Mouse (Mus musculus) limb, embryonic 12.5 days (tissue): Measurements from ENCODE around the gene Dot1l. TPM values are rescaled to one million over a fixed set of nuclear protein-coding genes. Genes with fewer than 3 reads are reported as not detected.

Experiments
- ATAC-seq: fragments of 200-750 bp; cut with Nextera tagmentation; 2 replicates; pipeline ENCODE4 v1.8.0; 2017; ENCODE audit warnings: low read depth, moderate TSS enrichment; ENCODE audit not compliant: insufficient number of reproducible peaks, insufficient read depth, low FRiP score, low TSS enrichment
- H3K27ac ChIP-seq: fragments of 300-500 bp; sonication (generic); 2 replicates; pipeline ENCODE4 v1.5.1; 2016; ENCODE audit warnings: mild to moderate bottlenecking, moderate library complexity
- H3K27me3 ChIP-seq: fragments of 300-500 bp; sonication (generic); 2 replicates; pipeline ENCODE4 v1.6.1; 2016; ENCODE audit warnings: mild to moderate bottlenecking, moderate library complexity
- H3K36me3 ChIP-seq: fragments of 300-500 bp; sonication (generic); 2 replicates; pipeline ENCODE4 v1.6.1; 2016; ENCODE audit warnings: mild to moderate bottlenecking, moderate library complexity
- H3K4me1 ChIP-seq: fragments of 300-500 bp; sonication (generic); replicated peaks from 2 replicates; pipeline ENCODE4 v1.6.1; 2016
- H3K4me2 ChIP-seq: fragments of 300-500 bp; sonication (generic); 2 replicates; pipeline ENCODE4 v1.6.1; 2016; ENCODE audit warnings: mild to moderate bottlenecking, moderate library complexity
- H3K4me3 ChIP-seq: fragments of 300-500 bp; sonication (generic); replicated peaks from 2 replicates; pipeline ENCODE4 v1.5.1; 2016; ENCODE audit warnings: mild to moderate bottlenecking
- H3K9ac ChIP-seq: fragments of 300-500 bp; sonication (generic); replicated peaks from 2 replicates; pipeline ENCODE4 v1.6.1; 2016; ENCODE audit warnings: mild to moderate bottlenecking, moderate library complexity
- H3K9me3 ChIP-seq: fragments of 300-500 bp; sonication (generic); 2 replicates; pipeline ENCODE4 v1.6.1; 2016; ENCODE audit warnings: mild to moderate bottlenecking, moderate library complexity
- WGBS: fragments of 180-500 bp; shearing (Covaris S2); methylation state at CpG from one replicate; pipeline ENCODE4 v1.1.7; 2016; 5-methylcytosine and 5-hydroxymethylcytosine counted together
- polyA plus RNA-seq: library from polyadenylated mRNA; unstranded; fragments of >200 nt; fragmentation: Nextera tagmentation; extraction: Ambion mirVana; gene quantifications from 2 replicates; pipeline ENCODE4 v1.2.1, GENCODE M21; 2016

Gene Dot1l
- 21.8 and 22.8 TPM in 2 replicates for polyA plus RNA-seq

GRCm38 (mm10) chr10:80754594-80755290 lies at the start of gene Dot1l:
TSS of gene Dot1l (plus strand) at chr10:80755206.
- H3K27me3 ChIP-seq, result no peaks in the 10 kb centered on the region
- WGBS, result 2% methylated on average over 37 of the region's 57 CpGs
- H3K27ac ChIP-seq, result peak within 1 kb of the TSS; percentile 83
- H3K4me3 ChIP-seq, result peak within 1 kb of the TSS; percentile 99
- no peaks in the 10 kb centered on the region for H3K36me3 ChIP-seq
- H3K4me1 ChIP-seq, result peaks cover 36% of the 10 kb centered on the region
- H3K9me3 ChIP-seq, result no peaks in the 10 kb centered on the region
- H3K9ac ChIP-seq, result peak within 1 kb of the TSS; percentile 95
- peak; percentile 85 for ATAC-seq
- peak within 1 kb of the TSS; percentile 97 for H3K4me2 ChIP-seq

DNA sequence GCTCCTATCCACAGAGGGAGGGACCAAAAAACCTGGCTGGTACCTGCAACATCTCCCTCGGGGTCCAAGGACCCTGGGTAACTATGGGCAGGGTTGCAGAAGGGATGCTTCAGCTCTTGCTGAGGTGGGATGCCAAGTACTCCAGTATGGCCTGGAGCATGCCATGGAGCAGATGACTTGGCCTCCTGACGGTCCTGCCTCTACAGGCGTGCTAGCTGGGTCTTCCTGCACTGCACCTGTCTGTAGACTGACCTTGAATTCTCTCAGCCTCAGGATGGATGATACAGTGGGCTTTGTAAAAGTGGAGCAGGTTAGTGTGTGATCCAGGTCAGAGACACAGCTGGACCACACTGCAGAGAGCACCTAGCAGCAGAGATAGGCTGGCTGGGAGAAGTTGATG lies 49.5 kb upstream of the Dot1l start:
- Histone ChIP-seq H3K27me3 (no peaks in the 10 kb centered on the region), H3K9me3 (no peaks in the 10 kb centered on the region), H3K27ac (no peak overlapping the region), H3K4me3 (no peak overlapping the region), H3K9ac (peak overlapping the region; percentile 23; the same call in 1 of the 2 replicates), H3K36me3 (peaks cover 62% of the 10 kb centered on the region), H3K4me2 (no peak overlapping the region), H3K4me1 (peaks cover 20% of the 10 kb centered on the region)
- no peak for ATAC-seq
- WGBS, result 84% methylated on average over 3 of the region's 3 CpGs

DNA sequence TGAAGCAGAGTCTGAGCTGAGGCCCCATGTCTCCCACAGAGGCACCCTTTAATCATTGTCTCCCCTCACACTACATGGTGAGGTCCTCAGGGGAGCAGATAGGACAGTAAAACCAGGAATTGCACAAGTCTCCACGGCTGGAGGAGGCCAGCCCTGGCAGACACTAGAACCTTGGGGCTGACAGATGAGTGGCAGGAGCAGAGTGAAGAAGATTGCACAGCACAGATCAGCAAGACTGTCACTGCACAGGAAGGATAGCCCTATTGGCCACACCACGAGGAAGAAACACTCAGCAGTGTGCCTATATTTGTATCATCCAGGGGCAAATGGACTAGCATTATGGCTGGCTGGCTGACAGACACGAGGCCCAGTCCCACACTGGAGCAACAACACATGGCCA lies 44.2 kb upstream of the Dot1l start:
- no peaks in the 10 kb centered on the region for H3K27me3 ChIP-seq
- H3K4me3 ChIP-seq, result no peak overlapping the region
- peaks cover 100% of the 10 kb centered on the region for H3K36me3 ChIP-seq
- H3K4me2 ChIP-seq, result no peak overlapping the region
- ATAC-seq, result no peak
- H3K9me3 ChIP-seq, result no peaks in the 10 kb centered on the region
- H3K9ac ChIP-seq, result no peak overlapping the region
- no peak overlapping the region for H3K27ac ChIP-seq
- WGBS, result 77% methylated on average over 3 of the region's 3 CpGs
- H3K4me1 ChIP-seq, result no peaks in the 10 kb centered on the region

DNA sequence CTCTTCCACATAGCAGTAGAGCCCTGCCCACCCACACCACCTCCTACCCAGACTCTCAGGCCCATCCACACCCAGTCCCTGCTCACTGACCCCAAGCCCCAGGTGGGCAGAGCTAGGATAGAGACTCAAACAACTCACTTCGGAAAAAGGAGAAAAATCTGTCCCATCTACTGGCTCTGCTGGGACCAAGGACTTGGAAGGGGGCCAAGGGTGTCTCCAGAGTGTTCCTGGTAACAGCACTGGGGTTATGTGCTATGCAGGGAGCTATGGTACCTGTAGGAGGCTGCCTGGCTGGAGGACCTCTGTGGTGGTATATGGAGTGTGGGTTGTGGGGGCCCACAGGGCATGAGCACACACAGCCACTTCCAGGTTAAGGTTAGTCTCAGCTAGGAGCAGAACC lies 37.7 kb upstream of the Dot1l start:
- Histone ChIP-seq H3K36me3 (peaks cover 100% of the 10 kb centered on the region), H3K4me2 (no peak overlapping the region), H3K27me3 (no peaks in the 10 kb centered on the region), H3K9ac (no peak overlapping the region), H3K4me1 (no peaks in the 10 kb centered on the region), H3K4me3 (no peak overlapping the region), H3K27ac (no peak overlapping the region), H3K9me3 (no peaks in the 10 kb centered on the region)
- ATAC-seq, result no peak
- 84% methylated on average over 1 of the region's 1 CpGs for WGBS

GRCm38 (mm10) chr10:80727369-80728127 lies 27.5 kb upstream of the Dot1l start:
- Histone ChIP-seq H3K27me3 (no peaks in the 10 kb centered on the region), H3K4me1 (no peaks in the 10 kb centered on the region), H3K4me2 (no peak overlapping the region), H3K27ac (no peak overlapping the region), H3K4me3 (no peak overlapping the region), H3K9ac (no peak overlapping the region), H3K36me3 (peaks cover 99% of the 10 kb centered on the region), H3K9me3 (no peaks in the 10 kb centered on the region)
- ATAC-seq, result no peak
- WGBS, result 88% methylated on average over 5 of the region's 5 CpGs

GRCm38 (mm10) chr10:80732611-80733101 lies 22.4 kb upstream of the Dot1l start:
- Histone ChIP-seq H3K36me3 (peaks cover 88% of the 10 kb centered on the region), H3K4me1 (no peaks in the 10 kb centered on the region), H3K4me2 (no peak overlapping the region), H3K27me3 (no peaks in the 10 kb centered on the region), H3K4me3 (no peak overlapping the region), H3K9ac (no peak overlapping the region), H3K27ac (no peak overlapping the region), H3K9me3 (no peaks in the 10 kb centered on the region)
- no peak for ATAC-seq
- 93% methylated on average over 6 of the region's 6 CpGs for WGBS

DNA sequence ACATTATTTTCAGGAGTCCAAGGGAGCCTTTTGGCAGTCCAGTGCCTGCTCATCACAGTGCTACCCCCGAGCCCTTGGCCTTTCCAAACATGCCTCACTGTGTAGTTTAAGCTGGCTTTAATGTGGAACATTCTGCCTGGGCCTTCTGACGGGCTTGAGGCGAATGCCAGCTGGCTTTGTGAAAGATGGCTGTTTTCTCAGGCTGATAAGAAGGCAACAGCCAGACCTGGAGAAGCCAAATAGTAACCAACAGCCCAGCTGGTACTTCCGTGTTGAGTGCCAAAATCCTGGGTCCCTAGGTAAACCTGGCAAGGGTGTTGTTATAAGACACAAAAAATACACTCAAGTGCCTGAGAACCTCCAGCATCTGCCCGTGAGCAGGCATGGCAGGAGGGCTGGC lies 18.3 kb upstream of the Dot1l start:
- no peak overlapping the region for H3K9ac ChIP-seq
- H3K4me1 ChIP-seq, result peaks cover 18% of the 10 kb centered on the region
- no peak for ATAC-seq
- no peak overlapping the region for H3K27ac ChIP-seq
- no peaks in the 10 kb centered on the region for H3K9me3 ChIP-seq
- H3K4me2 ChIP-seq, result no peak overlapping the region
- peaks cover 52% of the 10 kb centered on the region for H3K36me3 ChIP-seq
- no peaks in the 10 kb centered on the region for H3K27me3 ChIP-seq
- 85% methylated on average over 5 of the region's 5 CpGs for WGBS
- H3K4me3 ChIP-seq, result no peak overlapping the region

- Histone ChIP-seq H3K36me3 (peaks cover 32% of the 10 kb centered on the region), H3K4me3 (no peak overlapping the region), H3K27ac (no peak overlapping the region), H3K4me1 (peaks cover 23% of the 10 kb centered on the region), H3K9ac (no peak overlapping the region), H3K9me3 (no peaks in the 10 kb centered on the region), H3K4me2 (no peak overlapping the region), H3K27me3 (no peaks in the 10 kb centered on the region)
- WGBS, result 91% methylated on average over 1 of the region's 1 CpGs
- no peak for ATAC-seq
Observed at GRCm38 (mm10) chr10:80738657-80739056, 16.3 kb upstream of the Dot1l start.

- H3K4me1 ChIP-seq, result peaks cover 23% of the 10 kb centered on the region
- H3K27ac ChIP-seq, result peak overlapping the region; percentile 85; the same call in 1 of the 2 replicates
- no peaks in the 10 kb centered on the region for H3K27me3 ChIP-seq
- peaks cover 14% of the 10 kb centered on the region for H3K36me3 ChIP-seq
- ATAC-seq, result no peak
- WGBS, result 31% methylated on average over 5 of the region's 5 CpGs
- H3K4me3 ChIP-seq, result peak overlapping the region; percentile 97
- no peaks in the 10 kb centered on the region for H3K9me3 ChIP-seq
- H3K4me2 ChIP-seq, result peak overlapping the region; percentile 97
- peak overlapping the region; percentile 93 for H3K9ac ChIP-seq
Observed at GRCm38 (mm10) chr10:80741146-80741545, 13.9 kb upstream of the Dot1l start.

GRCm38 (mm10) chr10:80741634-80742179 lies 13.3 kb upstream of the Dot1l start:
- Histone ChIP-seq H3K4me2 (peak overlapping the region; percentile 97), H3K9ac (peak overlapping the region; percentile 93), H3K4me1 (peaks cover 23% of the 10 kb centered on the region), H3K9me3 (no peaks in the 10 kb centered on the region), H3K27me3 (no peaks in the 10 kb centered on the region), H3K27ac (peak overlapping the region; percentile 85), H3K4me3 (peak overlapping the region; percentile 97), H3K36me3 (peaks cover 12% of the 10 kb centered on the region)
- ATAC-seq, result no peak; the same call in 1 of the 2 replicates
- WGBS, result under 1% methylated on average over 46 of the region's 46 CpGs
